Mouse (Mus musculus): ENCODE data around the gene AI464131.

- TF ChIP-seq CTCF (IDR thresholded peaks at IDR 0.05 in 2 of 3, conservative IDR thresholded peaks at IDR 0.05 in 1 of 3; ENCODE audit: control insufficient read depth in 1 of 3, insufficient read depth in 1 of 3, low read depth in 2 of 3, low read length in 3 of 3, poor library complexity in 1 of 3, severe bottlenecking in 1 of 3) (no peak), MAX (IDR thresholded peaks at IDR 0.05; ENCODE audit: low read length) (no peak), TCF12 (IDR thresholded peaks at IDR 0.05; ENCODE audit: low read depth, low read length) (no peak), TBP (IDR thresholded peaks at IDR 0.05; ENCODE audit: low read depth, low read length) (no peak), POLR2A (IDR thresholded peaks at IDR 0.05; ENCODE audit: control insufficient read depth in 1 of 2, insufficient read depth in 1 of 2, low read depth in 1 of 2, low read length in 2 of 2, poor library complexity in 1 of 2) (no peak), GABPA (IDR thresholded peaks at IDR 0.05; ENCODE audit: low read depth, low read length) (no peak), MYC (IDR thresholded peaks at IDR 0.05; ENCODE audit: low read depth, low read length) (no peak)
Observed at GRCm38 (mm10) chr4:41470051-41470683, 32.7 kb downstream of the AI464131 start.
